12 mouse cellular contexts compared by ENCODE assay signal in the genomic region with DNA sequence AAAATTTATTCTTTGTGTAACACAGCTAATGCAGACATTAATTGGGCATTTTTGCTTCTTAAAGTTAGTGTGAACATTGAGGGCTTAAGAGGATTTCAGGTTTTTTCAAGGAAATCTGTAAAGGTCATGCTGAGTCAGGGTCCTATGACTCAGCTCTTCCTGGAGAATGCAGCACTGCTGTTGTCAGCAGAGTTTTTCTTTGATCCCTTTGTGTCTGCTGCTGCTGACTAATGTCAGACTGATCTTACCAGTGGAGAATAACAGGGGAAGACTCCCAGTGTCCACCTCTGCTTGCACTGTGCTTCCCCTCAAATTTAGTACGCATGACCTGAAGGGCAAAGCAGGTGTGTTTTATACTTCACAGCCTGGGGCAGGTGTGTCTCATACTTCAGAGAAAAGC. TPM values are rescaled to one million over a fixed set of nuclear protein-coding genes. Genes with fewer than 3 reads are reported as not detected.
DNase-seq lines count a peak whose midpoint lies in the region; ATAC-seq and TF ChIP-seq lines count a peak whose summit lies in the region.
"Had no signal": no experiment of that assay in that cellular context is flagged by ENCODE, and none has a peak within 500 bp of the region (broad histone marks: within the 10 kb centered on the region; RNA-seq: fewer than 3 reads in every experiment).

No protein-coding gene starts in this region.

- H3K36me3 ChIP-seq in ES-E14 (ENCODE audit: control insufficient read depth, insufficient read depth, low read length, poor library complexity, severe bottlenecking) = peaks cover 5% of the 10 kb centered on the region
- H3K36me3 ChIP-seq in liver, embryonic 11.5 days (ENCODE audit: control insufficient read depth, insufficient read depth, low read length) = peaks cover 14% of the 10 kb centered on the region
- peaks cover 19% of the 10 kb centered on the region for H3K36me3 ChIP-seq in forebrain, embryonic 16.5 days (ENCODE audit: control insufficient read depth, insufficient read depth)

- H3K4me2 ChIP-seq in liver, embryonic 11.5 days = no peak overlapping the region
- H3K4me2 ChIP-seq in forebrain, embryonic 16.5 days (ENCODE audit: low read length) = no peak overlapping the region
- H3K4me2 ChIP-seq: limb, embryonic 15.5 days had no signal

- no peak overlapping the region for H3K4me3 ChIP-seq in ES-E14 (ENCODE audit: insufficient read depth in 1 of 2, low read depth in 1 of 2, low read length in 2 of 2, poor library complexity in 1 of 2, severe bottlenecking in 1 of 2)
- H3K4me3 ChIP-seq in bone marrow macrophage, adult 2 months (ENCODE audit: insufficient read depth, low read length) = no peak overlapping the region
- H3K4me3 ChIP-seq in liver, embryonic 11.5 days (ENCODE audit: low read depth, low read length) = no peak overlapping the region
- H3K4me3 ChIP-seq in forebrain, embryonic 16.5 days (replicated peaks; ENCODE audit: low read length) = no peak overlapping the region
- H3K4me3 ChIP-seq: limb, embryonic 15.5 days had no signal

- in situ Hi-C loops in ES-E14 (cut with MboI; ENCODE audit: low sequenced_read_pairs in 2 of 2, unreplicated experiment in 2 of 2) = no loop called here

- peak; percentile 86 for DNase-seq in 416B (ENCODE audit: low read depth)
- DNase-seq in ES-E14 (ENCODE audit: low read depth, low spot score) = peak; percentile 44
- DNase-seq in liver, embryonic 11.5 days (ENCODE audit: low spot score) = no peak
- no peak for DNase-seq in cerebellum, adult 18-20 months
- no peak for DNase-seq in cerebellum, postnatal 14 days
- DNase-seq: forebrain, postnatal 0 days; heart, postnatal 4 days; kidney, postnatal 36 days; thymus, postnatal 25 days had no signal

- no peaks in the 10 kb centered on the region for H3K9me3 ChIP-seq in ES-E14 (ENCODE audit: control insufficient read depth, insufficient read depth, low read depth, low read length)
- H3K9me3 ChIP-seq in liver, embryonic 11.5 days (ENCODE audit: control insufficient read depth, low read length) = no peaks in the 10 kb centered on the region
- no peaks in the 10 kb centered on the region for H3K9me3 ChIP-seq in forebrain, embryonic 16.5 days (ENCODE audit: control insufficient read depth, low read length)
- H3K9me3 ChIP-seq: limb, embryonic 15.5 days had no signal

- WGBS in liver, embryonic 11.5 days = 85% methylated on average over 1 of the region's 1 CpGs
- WGBS in forebrain, embryonic 16.5 days = 83% methylated on average over 1 of the region's 1 CpGs

- H3K4me1 ChIP-seq in ES-E14 (ENCODE audit: control insufficient read depth in 2 of 2, insufficient read depth in 2 of 2, low read length in 2 of 2, poor library complexity in 1 of 2) = peaks cover 5 to 7% of the 10 kb centered on the region in 2 experiments; a peak in 1 of 4 replicates
- H3K4me1 ChIP-seq in bone marrow macrophage, adult 2 months (ENCODE audit: control insufficient read depth, insufficient read depth, low read length) = peaks cover 11% of the 10 kb centered on the region
- peaks cover 5% of the 10 kb centered on the region; the same call in 1 of the 2 replicates for H3K4me1 ChIP-seq in liver, embryonic 11.5 days (replicated peaks; ENCODE audit: control insufficient read depth, insufficient read depth, low read length)
- no peaks in the 10 kb centered on the region for H3K4me1 ChIP-seq in forebrain, embryonic 16.5 days (replicated peaks; ENCODE audit: control insufficient read depth, insufficient read depth, low read length)
- H3K4me1 ChIP-seq: limb, embryonic 15.5 days had no signal

- H3K9ac ChIP-seq in ES-E14 (ENCODE audit: insufficient read depth, low read depth, low read length, poor library complexity, severe bottlenecking) = no peak overlapping the region
- no peak overlapping the region for H3K9ac ChIP-seq in liver, embryonic 11.5 days (ENCODE audit: low read depth, low read length)
- no peak overlapping the region for H3K9ac ChIP-seq in forebrain, embryonic 16.5 days (replicated peaks; ENCODE audit: low read depth, low read length)
- H3K9ac ChIP-seq: forebrain, postnatal 0 days; limb, embryonic 15.5 days had no signal

- TF ChIP-seq POLR2A in bone marrow macrophage, adult 2 months (IDR thresholded peaks at IDR 0.05; ENCODE audit: borderline replicate concordance, low read depth, low read length) = no peak

- H3K27ac ChIP-seq in ES-E14 (ENCODE audit: insufficient read depth, low read depth, low read length, poor library complexity, severe bottlenecking) = peak overlapping the region; percentile 79; the same call in 1 of the 2 replicates
- peak overlapping the region; percentile 79 for H3K27ac ChIP-seq in bone marrow macrophage, adult 2 months (ENCODE audit: insufficient read depth, low read depth, low read length)
- H3K27ac ChIP-seq in liver, embryonic 11.5 days (ENCODE audit: low read depth, low read length) = peak overlapping the region; percentile 32; the same call in 1 of the 2 replicates
- H3K27ac ChIP-seq in forebrain, embryonic 16.5 days (ENCODE audit: low read length) = no peak overlapping the region
- H3K27ac ChIP-seq: limb, embryonic 15.5 days had no signal

- TF ChIP-seq CTCF in bone marrow macrophage, adult 2 months (IDR thresholded peaks at IDR 0.05; ENCODE audit: low read depth, low read length) = no peak

- peak; percentile 53; the same call in 1 of the 2 replicates for ATAC-seq in liver, embryonic 11.5 days (replicated peaks; ENCODE audit: low FRiP score)
- ATAC-seq in forebrain, embryonic 16.5 days = no peak
- ATAC-seq: forebrain, postnatal 0 days had no signal

- H3K27me3 ChIP-seq in liver, embryonic 11.5 days (replicated peaks; ENCODE audit: control insufficient read depth, insufficient read depth, low read length) = no peaks in the 10 kb centered on the region
- no peaks in the 10 kb centered on the region for H3K27me3 ChIP-seq in forebrain, embryonic 16.5 days (replicated peaks; ENCODE audit: control insufficient read depth, insufficient read depth, low read length)
- H3K27me3 ChIP-seq: limb, embryonic 15.5 days had no signal

TF ChIP-seq in ES-E14, 5 proteins besides CTCF, POLR2A, EP300 and RAD21:
- no peak for TF ChIP-seq ZC3H11A (IDR thresholded peaks at IDR 0.05; ENCODE audit: borderline replicate concordance, low read depth, low read length)
- TF ChIP-seq HCFC1 (IDR thresholded peaks at IDR 0.05; ENCODE audit: borderline replicate concordance, insufficient read depth, low read length) = no peak
- peak; percentile 57; the same call in 1 of the 2 replicates for TF ChIP-seq ZNF384 (IDR thresholded peaks at IDR 0.05; ENCODE audit: low read depth, low read length)
- peak; percentile 100 for TF ChIP-seq MAFK (IDR thresholded peaks at IDR 0.05; ENCODE audit: insufficient read depth, low read depth, low read length)
- 0 out of 2 replicates have a peak, but pooled peaks have one; percentile 37 for TF ChIP-seq CHD2 (IDR thresholded peaks at IDR 0.05; ENCODE audit: low read depth, low read length)

RNA-seq across cellular contexts. Expression of a gene that starts 27.9 kb away (rescaled TPM):
- 23.5 and 25.4 TPM in 2 replicates for total RNA-seq in ES-E14 (2012; rRNA removed)
- polyA plus RNA-seq in bone marrow macrophage, adult 2 months (2012; ENCODE audit: insufficient read depth, insufficient read length, missing spikeins) = 17.9 and 19.4 TPM in 2 replicates
- 30.1 and 32.6 TPM in 2 replicates for polyA plus RNA-seq in liver, embryonic 11.5 days (2014; fragmentation: Nextera tagmentation; extraction: Ambion mirVana)
- 31.1 and 34.9 TPM in 2 replicates for polyA plus RNA-seq in forebrain, embryonic 16.5 days (2015; fragmentation: Nextera tagmentation; extraction: Ambion mirVana)

RNA-seq across cellular contexts. Expression of a gene that starts 48.0 kb away (rescaled TPM):
- 25.8 and 26.7 TPM in 2 replicates for total RNA-seq in ES-E14 (2012; rRNA removed)
- 136 and 138 TPM in 2 replicates for polyA plus RNA-seq in bone marrow macrophage, adult 2 months (2012; ENCODE audit: insufficient read depth, insufficient read length, missing spikeins)
- polyA plus RNA-seq in liver, embryonic 11.5 days (2014; fragmentation: Nextera tagmentation; extraction: Ambion mirVana) = 58.7 and 59.0 TPM in 2 replicates
- polyA plus RNA-seq in forebrain, embryonic 16.5 days (2015; fragmentation: Nextera tagmentation; extraction: Ambion mirVana) = 77.6 and 100 TPM in 2 replicates

Comparison
In these comparisons a context has a peak if more than half of its experiments do, and no peak if none do; other contexts are left out.
1. DNase-seq: peak in 416B (single experiment) and ES-E14 (single experiment); none in liver, embryonic 11.5 days (single experiment), cerebellum, adult 18-20 months (0 of 2) and cerebellum, postnatal 14 days (0 of 2).